Mouse (Mus musculus) heart, adult 2 months (tissue): ENCODE measurements around the gene Asxl1.

Experiments
- CTCF ChIP-seq: fragments of 200-600 bp; IDR thresholded peaks from 2 replicates; pipeline ENCODE4 v1.8.1; 2022; ENCODE audit warnings: antibody characterized with exemption, mild to moderate bottlenecking, moderate library complexity
- EP300 ChIP-seq: fragments of 200-500 bp; IDR thresholded peaks from 2 replicates; pipeline ENCODE4 v1.6.1; 2011; ENCODE audit warnings: low read depth, low read length, control low read depth; ENCODE audit not compliant: insufficient read depth

- TF ChIP-seq EP300: no peak
- TF ChIP-seq CTCF: no peak
Observed at GRCm38 (mm10) chr2:153444254-153445136, 98.9 kb downstream of the Asxl1 start.
